Mouse (Mus musculus) liver, embryonic 13.5 days (tissue): ENCODE results near the gene Cfap20. TPM values are rescaled to one million over a fixed set of nuclear protein-coding genes. Genes with fewer than 3 reads are reported as not detected.
A peak's percentile ranks its signal among the peaks of the same experiment; 100 is the strongest.

ENCODE experiments used
- ATAC-seq: fragments of 200-750 bp; cut with Nextera tagmentation; 2 replicates; pipeline ENCODE4 v1.8.0; 2017; ENCODE audit warnings: low read depth, mild to moderate bottlenecking, moderate number of reproducible peaks, moderate library complexity
- DNase-seq: peaks from one replicate; pipeline ENCODE4 v3.0.0; 2022
- H3K27ac ChIP-seq: fragments of 300-500 bp; sonication (generic); 2 replicates; pipeline ENCODE4 v1.5.1; 2015; ENCODE audit warnings: moderate library complexity, mild to moderate bottlenecking, inconsistent platforms
- H3K27me3 ChIP-seq: fragments of 300-500 bp; sonication (generic); 2 replicates; pipeline ENCODE4 v1.6.1; 2015; ENCODE audit warnings: mild to moderate bottlenecking, inconsistent platforms
- H3K36me3 ChIP-seq: fragments of 300-500 bp; sonication (generic); 2 replicates; pipeline ENCODE4 v1.6.1; 2015; ENCODE audit warnings: mild to moderate bottlenecking, inconsistent platforms
- H3K4me1 ChIP-seq: fragments of 300-500 bp; sonication (generic); replicated peaks from 2 replicates; pipeline ENCODE4 v1.6.1; 2015; ENCODE audit warnings: inconsistent platforms
- H3K4me2 ChIP-seq: fragments of 300-500 bp; sonication (generic); 2 replicates; pipeline ENCODE4 v1.6.1; 2015; ENCODE audit warnings: inconsistent platforms, mild to moderate bottlenecking, moderate library complexity
- H3K4me3 ChIP-seq: fragments of 300-500 bp; sonication (generic); replicated peaks from 2 replicates; pipeline ENCODE4 v1.5.1; 2015; ENCODE audit warnings: mild to moderate bottlenecking, inconsistent platforms
- H3K9ac ChIP-seq: fragments of 300-500 bp; sonication (generic); 2 replicates; pipeline ENCODE4 v1.6.1; 2015; ENCODE audit warnings: mild to moderate bottlenecking, inconsistent platforms
- H3K9me3 ChIP-seq: fragments of 300-500 bp; sonication (generic); replicated peaks from 2 replicates; pipeline ENCODE4 v1.6.1; 2016; ENCODE audit warnings: inconsistent platforms
- WGBS: fragments of 180-500 bp; shearing (Covaris S2); methylation state at CpG from one replicate; pipeline ENCODE4 v1.1.7; 2015; ENCODE audit not compliant: insufficient replicate concordance; 5-methylcytosine and 5-hydroxymethylcytosine counted together
- polyA plus RNA-seq: library from polyadenylated mRNA; unstranded; fragments of >200 nt; fragmentation: Nextera tagmentation; extraction: Ambion mirVana; gene quantifications from 2 replicates; pipeline ENCODE4 v1.2.1, GENCODE M21; 2015

Gene Cfap20
- polyA plus RNA-seq, 1 experiment from 2014 or later = 41.2 TPM

DNA sequence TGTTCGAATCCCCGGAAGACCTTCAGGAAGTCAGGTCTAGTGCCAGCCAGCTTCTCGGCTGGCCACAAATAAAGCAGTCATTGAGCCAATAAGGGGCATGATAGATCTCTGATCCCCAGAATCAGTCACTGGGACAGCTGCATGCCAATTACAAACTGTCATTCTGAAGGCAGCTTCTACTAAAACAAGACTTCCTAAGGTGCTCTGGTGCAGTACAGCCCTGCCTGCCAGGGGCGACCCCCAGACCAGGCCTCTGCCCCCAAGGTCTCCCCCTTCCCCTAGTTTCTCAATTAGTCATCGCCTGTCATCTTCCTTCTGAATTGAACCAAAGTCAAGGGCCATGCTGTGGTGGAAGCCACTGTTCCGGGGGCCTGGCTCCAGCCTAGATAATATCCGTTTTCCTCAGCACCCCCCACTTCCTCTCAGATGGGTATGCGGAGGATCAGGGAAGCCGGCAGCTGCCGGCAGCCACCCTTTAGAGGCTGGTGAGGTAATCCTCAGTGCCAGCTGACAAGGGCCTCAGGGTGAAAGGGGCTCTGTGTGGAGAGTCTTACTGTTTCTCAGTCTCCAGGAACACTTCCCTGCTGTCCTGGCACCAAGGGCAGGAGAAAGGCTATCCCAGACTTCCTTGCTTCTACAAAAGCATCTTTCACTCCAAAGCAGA, 23.2 kb downstream of the Cfap20 start:
- Histone ChIP-seq H3K4me2 (no peak overlapping the region), H3K4me1 (peaks cover 2% of the 10 kb centered on the region; the same call in 1 of the 2 replicates), H3K9me3 (no peaks in the 10 kb centered on the region), H3K27ac (no peak overlapping the region), H3K4me3 (no peak overlapping the region), H3K9ac (no peak overlapping the region), H3K36me3 (no peaks in the 10 kb centered on the region), H3K27me3 (no peaks in the 10 kb centered on the region)
- peak; percentile 47; the same call in 1 of the 2 replicates for ATAC-seq
- DNase-seq = no peak
- 26% methylated on average over 10 of the region's 10 CpGs for WGBS

DNA sequence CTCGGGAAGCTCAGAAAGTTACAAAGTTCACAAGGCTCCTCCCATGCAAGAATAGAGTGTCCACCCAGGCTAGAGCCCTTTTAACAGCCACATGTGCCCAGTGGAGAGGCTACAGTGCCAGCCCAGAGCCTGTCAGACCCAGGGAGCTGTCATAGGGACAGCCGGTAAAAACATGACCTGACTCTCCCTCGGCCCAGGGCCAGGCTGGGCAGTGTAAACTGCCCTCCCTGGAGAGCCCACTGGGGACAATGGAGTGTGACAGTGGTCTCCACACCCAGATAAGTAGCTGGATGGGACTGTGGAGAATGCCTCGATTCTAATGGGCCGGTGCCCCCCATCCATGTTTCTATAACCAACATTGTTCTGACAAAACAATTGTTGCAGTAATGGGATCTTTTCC, 25.2 kb downstream of the Cfap20 start:
- Histone ChIP-seq H3K4me3 (no peak overlapping the region), H3K27ac (no peak overlapping the region), H3K4me1 (peaks cover 2% of the 10 kb centered on the region; the same call in 1 of the 2 replicates), H3K9ac (no peak overlapping the region), H3K4me2 (no peak overlapping the region), H3K36me3 (no peaks in the 10 kb centered on the region), H3K27me3 (no peaks in the 10 kb centered on the region), H3K9me3 (no peaks in the 10 kb centered on the region)
- WGBS = 57% methylated on average over 5 of the region's 5 CpGs
- ATAC-seq (no peak), DNase-seq (no peak)

DNA sequence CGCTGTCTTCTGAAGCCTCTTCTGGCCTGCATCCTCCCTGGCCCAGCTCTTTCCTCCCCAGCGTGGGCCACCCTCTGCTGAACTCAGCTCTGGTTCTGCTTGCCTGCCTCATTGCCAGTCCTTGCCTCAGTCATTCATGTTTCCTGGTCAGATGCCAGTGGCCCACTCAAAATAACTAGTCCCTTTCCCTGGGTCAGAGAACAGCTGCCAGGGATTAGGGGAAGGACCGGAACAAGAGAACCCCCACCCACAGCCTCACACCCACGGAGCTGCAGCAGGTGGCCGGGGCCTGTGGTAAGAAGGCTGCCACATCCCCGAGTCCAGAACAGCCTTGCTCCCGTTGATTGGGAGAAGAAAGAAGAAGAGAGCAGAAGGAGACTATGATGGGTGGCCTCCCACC, 33.6 kb downstream of the Cfap20 start:
- Histone ChIP-seq H3K9me3 (no peaks in the 10 kb centered on the region), H3K9ac (no peak overlapping the region), H3K27me3 (0 out of 2 replicates have a peak, but pooled peaks cover 4% of the 10 kb centered on the region), H3K36me3 (no peaks in the 10 kb centered on the region), H3K4me1 (peaks cover 14% of the 10 kb centered on the region), H3K27ac (no peak overlapping the region), H3K4me2 (no peak overlapping the region), H3K4me3 (no peak overlapping the region)
- DNase-seq (no peak), ATAC-seq (no peak)
- 59% methylated on average over 7 of the region's 7 CpGs for WGBS

DNA sequence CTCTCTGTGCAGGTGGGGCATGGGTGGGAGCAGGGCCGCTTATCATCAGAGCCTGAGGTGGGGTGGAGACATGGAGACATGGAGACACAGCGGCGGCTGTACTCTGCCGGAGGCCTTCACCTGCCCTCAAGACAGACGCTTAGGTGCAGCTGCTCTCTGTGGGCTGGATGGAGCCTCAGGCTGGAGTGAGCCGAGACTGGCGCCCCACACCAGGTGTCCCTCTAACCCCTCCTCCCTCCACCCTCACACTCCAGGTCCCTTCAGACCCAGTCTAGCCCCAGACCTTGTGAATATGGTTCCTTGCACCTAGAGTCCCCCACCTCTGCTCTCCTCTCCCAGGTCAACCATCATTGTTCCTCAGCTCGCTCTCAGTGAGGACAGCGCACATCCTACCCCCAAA, 35.5 kb downstream of the Cfap20 start:
- Histone ChIP-seq H3K4me1 (peaks cover 20% of the 10 kb centered on the region), H3K36me3 (no peaks in the 10 kb centered on the region), H3K4me2 (no peak overlapping the region), H3K27me3 (0 out of 2 replicates have a peak, but pooled peaks cover 4% of the 10 kb centered on the region), H3K9ac (no peak overlapping the region), H3K4me3 (no peak overlapping the region), H3K27ac (no peak overlapping the region), H3K9me3 (no peaks in the 10 kb centered on the region)
- ATAC-seq (no peak), DNase-seq (no peak)
- WGBS = 65% methylated on average over 9 of the region's 9 CpGs

DNA sequence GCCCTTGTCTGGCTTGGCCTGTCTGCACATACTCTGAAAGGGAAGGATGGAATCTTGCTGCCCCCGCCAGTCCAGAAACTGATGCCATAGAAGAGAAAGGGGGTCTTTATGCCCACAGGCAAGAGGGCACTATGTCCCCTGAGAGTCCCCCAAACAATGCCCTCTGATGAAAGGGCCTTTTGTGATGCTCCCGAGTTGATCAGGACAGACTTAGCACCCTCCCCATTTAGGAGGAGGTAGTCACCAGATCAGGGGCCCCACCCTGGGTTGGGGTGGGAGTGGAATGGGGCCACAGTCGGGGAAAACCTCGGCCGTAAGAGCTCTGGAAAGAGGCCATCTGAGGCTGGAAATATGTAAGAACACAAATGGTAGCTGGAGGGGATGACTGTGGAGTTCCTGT, 37.5 kb downstream of the Cfap20 start:
- DNase-seq (no peak), ATAC-seq (no peak)
- Histone ChIP-seq H3K9ac (no peak overlapping the region), H3K9me3 (no peaks in the 10 kb centered on the region), H3K36me3 (no peaks in the 10 kb centered on the region), H3K27ac (no peak overlapping the region), H3K4me1 (peaks cover 20% of the 10 kb centered on the region), H3K4me3 (no peak overlapping the region), H3K4me2 (no peak overlapping the region), H3K27me3 (0 out of 2 replicates have a peak, but pooled peaks cover 4% of the 10 kb centered on the region)
- 36% methylated on average over 5 of the region's 5 CpGs for WGBS

DNA sequence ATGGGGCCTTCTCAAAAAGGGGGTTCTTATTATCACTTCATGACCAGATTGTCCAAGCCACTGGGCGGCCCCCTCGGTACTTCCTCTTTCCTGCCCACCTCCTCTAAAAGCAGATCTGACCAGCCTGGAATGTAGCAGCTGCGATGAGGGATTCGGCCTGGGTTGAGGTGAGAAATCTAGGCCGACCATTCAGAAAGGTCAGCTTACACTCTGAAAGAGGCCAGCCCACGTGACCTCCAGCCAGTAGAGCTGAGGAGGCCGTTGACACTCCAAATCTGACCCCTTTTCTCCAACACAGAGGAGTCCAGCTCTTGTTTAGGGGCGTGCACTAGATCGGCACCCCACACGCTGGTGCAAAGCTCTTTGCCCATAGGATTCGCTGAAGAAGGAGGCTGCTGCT, 37.9 kb downstream of the Cfap20 start:
- H3K27me3 ChIP-seq = 0 out of 2 replicates have a peak, but pooled peaks cover 4% of the 10 kb centered on the region
- H3K4me2 ChIP-seq = no peak overlapping the region
- ATAC-seq = no peak
- peaks cover 20% of the 10 kb centered on the region for H3K4me1 ChIP-seq
- DNase-seq = no peak
- H3K9me3 ChIP-seq = no peaks in the 10 kb centered on the region
- H3K36me3 ChIP-seq = no peaks in the 10 kb centered on the region
- H3K9ac ChIP-seq = no peak overlapping the region
- 22% methylated on average over 11 of the region's 11 CpGs for WGBS
- H3K4me3 ChIP-seq = no peak overlapping the region
- H3K27ac ChIP-seq = no peak overlapping the region

DNA sequence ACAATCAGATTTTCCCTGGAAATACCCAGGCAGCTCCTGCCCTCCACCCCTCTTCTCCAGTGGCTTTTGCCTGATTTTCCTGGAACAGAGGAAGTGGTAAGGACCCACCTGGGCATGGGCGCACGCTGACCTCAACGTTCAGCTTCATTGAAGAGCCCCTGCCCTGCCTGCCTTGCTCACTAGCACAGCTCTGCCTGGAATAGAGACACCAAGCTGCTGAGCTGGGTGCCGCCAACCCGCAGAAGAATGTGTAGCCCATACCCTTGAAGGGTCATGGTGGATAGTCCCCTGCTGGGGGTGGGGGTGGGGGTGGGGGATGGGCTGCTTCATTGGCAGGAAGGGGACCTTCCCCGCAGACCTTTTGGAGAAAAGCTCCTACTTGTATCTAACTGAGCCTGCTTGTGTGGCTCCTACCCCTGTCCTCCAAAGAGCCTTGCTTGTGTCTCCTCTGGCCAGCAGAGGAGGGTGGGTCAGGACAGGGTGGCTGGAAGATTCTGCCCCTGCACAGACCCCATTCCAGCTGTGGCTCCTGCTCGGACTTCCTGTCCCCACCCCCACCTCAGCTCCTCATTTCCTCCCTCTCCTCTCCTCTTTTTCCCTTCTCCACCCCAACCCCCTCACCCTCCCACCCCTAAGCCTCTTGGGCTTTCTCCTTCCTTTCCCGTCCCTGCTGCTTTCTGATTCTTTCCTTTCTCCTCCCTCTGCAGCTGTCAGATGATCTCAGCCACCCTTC, 39.3 kb downstream of the Cfap20 start:
- Histone ChIP-seq H3K4me3 (no peak overlapping the region), H3K9ac (no peak overlapping the region), H3K27ac (no peak overlapping the region), H3K9me3 (no peaks in the 10 kb centered on the region), H3K36me3 (no peaks in the 10 kb centered on the region), H3K27me3 (0 out of 2 replicates have a peak, but pooled peaks cover 4% of the 10 kb centered on the region), H3K4me1 (peaks cover 20% of the 10 kb centered on the region), H3K4me2 (no peak overlapping the region)
- WGBS = 24% methylated on average over 8 of the region's 8 CpGs
- no peak for ATAC-seq
- DNase-seq = no peak

DNA sequence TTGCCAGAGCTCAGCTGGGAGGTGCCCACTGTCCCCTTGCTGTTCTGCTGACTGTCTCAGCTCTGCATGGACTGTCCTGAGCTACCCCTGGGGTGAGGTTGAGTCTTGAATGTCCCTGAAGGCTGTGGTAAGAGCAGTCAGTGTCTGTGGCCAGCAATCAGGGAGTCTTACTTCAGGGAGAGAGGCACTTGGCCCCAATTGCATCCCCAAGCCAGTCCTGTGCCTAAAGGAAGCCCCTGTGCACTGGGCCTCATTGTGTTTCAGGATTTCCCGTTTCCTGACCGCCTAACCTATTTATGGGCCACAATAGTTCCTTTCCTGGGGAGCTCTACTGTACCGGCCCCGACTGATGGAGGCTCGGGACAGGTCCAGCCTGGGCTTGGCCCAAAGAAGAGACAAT, 42.1 kb downstream of the Cfap20 start:
- ATAC-seq (no peak), DNase-seq (no peak)
- 28% methylated on average over 5 of the region's 5 CpGs for WGBS
- Histone ChIP-seq H3K27me3 (0 out of 2 replicates have a peak, but pooled peaks cover 4% of the 10 kb centered on the region), H3K36me3 (no peaks in the 10 kb centered on the region), H3K9ac (no peak overlapping the region), H3K4me3 (no peak overlapping the region), H3K4me1 (peaks cover 20% of the 10 kb centered on the region), H3K9me3 (no peaks in the 10 kb centered on the region), H3K27ac (no peak overlapping the region), H3K4me2 (no peak overlapping the region)

DNA sequence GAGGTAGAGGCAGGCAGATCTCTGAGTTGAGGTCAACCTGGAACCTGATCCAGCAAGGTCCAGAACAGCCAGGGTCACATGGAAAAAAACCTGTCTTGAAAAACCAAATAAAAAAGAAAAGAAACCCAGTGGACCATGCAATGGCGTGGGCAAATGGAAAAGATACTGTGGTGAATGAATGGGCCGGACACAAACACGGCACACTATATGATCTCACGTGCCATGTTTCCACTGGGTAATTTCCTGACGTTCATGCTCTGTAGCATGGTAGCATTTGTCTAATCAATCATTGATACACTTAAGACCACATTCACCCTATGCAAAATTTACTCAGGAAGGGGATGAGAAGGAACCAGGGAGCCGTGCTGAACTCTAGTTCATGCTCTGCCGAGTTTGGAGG, 43.6 kb downstream of the Cfap20 start:
- DNase-seq (no peak), ATAC-seq (no peak)
- 0 out of 2 replicates have a peak, but pooled peaks cover 6% of the 10 kb centered on the region for H3K4me1 ChIP-seq
- H3K4me2 ChIP-seq = no peak overlapping the region
- H3K27me3 ChIP-seq = no peaks in the 10 kb centered on the region
- no peak overlapping the region for H3K9ac ChIP-seq
- H3K9me3 ChIP-seq = no peaks in the 10 kb centered on the region
- no peak overlapping the region for H3K27ac ChIP-seq
- H3K36me3 ChIP-seq = no peaks in the 10 kb centered on the region
- WGBS = 62% methylated on average over 7 of the region's 7 CpGs
- no peak overlapping the region for H3K4me3 ChIP-seq

DNA sequence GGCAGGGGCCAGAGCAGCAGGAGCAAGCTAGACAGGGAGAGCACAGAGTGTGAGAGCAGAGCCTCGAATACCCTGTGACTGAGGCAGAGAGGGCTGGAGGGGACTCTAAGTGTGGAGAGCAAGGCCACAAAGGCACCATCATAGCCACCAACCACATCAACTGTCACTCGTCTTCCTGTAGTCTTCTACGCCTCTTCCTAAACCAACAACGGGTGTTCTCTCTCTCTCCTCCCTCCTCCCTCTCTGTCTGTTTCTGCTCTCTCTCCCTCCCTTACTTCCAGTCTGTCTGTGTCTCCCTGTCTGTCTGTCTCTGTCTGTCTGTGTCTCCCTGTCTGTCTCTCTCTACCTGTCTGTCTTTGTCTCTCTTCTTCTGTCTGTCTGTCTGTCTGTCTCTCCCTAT, 44.4 kb downstream of the Cfap20 start:
- Histone ChIP-seq H3K36me3 (no peaks in the 10 kb centered on the region), H3K4me1 (0 out of 2 replicates have a peak, but pooled peaks cover 3% of the 10 kb centered on the region), H3K9me3 (no peaks in the 10 kb centered on the region), H3K4me3 (no peak overlapping the region), H3K27me3 (no peaks in the 10 kb centered on the region), H3K27ac (no peak overlapping the region), H3K4me2 (no peak overlapping the region), H3K9ac (no peak overlapping the region)
- ATAC-seq (no peak), DNase-seq (no peak)
- WGBS = 7% methylated on average over 4 of the region's 4 CpGs

DNA sequence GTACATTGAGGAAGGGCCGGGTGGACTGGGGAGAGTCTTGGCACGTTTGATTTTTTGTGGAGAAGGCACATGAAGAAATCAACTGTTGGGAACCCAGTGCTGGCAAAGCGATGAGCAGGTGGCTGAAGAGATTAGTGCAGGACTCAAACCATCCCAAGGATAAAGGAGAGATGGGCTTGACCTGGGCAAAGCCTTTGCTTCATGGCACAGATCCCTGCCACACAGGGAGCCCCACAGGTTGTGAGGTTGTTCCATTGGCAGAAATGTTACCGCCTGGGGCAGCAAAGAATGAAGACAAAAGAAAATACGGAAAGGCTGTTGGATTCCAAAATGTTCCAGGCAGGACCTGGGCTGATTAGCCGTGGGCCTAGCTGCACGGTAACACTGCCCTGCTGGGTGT, 46.7 kb downstream of the Cfap20 start:
- Histone ChIP-seq H3K4me2 (no peak overlapping the region), H3K9ac (no peak overlapping the region), H3K27me3 (no peaks in the 10 kb centered on the region), H3K4me3 (no peak overlapping the region), H3K9me3 (no peaks in the 10 kb centered on the region), H3K4me1 (no peaks in the 10 kb centered on the region), H3K36me3 (no peaks in the 10 kb centered on the region), H3K27ac (no peak overlapping the region)
- DNase-seq (no peak), ATAC-seq (no peak)
- 75% methylated on average over 7 of the region's 7 CpGs for WGBS
